In genomic region chr5:38876622-38877021, GRCm38 (mm10) we compare ENCODE assay signal across 32 mouse cellular contexts. TPM values are rescaled to one million over a fixed set of nuclear protein-coding genes. Genes with fewer than 3 reads are reported as not detected.
A peak's percentile ranks its signal among the peaks of the same experiment; 100 is the strongest.
DNase-seq lines count a peak whose midpoint lies in the region; ATAC-seq lines count a peak whose summit lies in the region.
"Had no signal": no experiment of that assay in that cellular context is flagged by ENCODE, and none has a peak within 500 bp of the region (broad histone marks: within the 10 kb centered on the region; RNA-seq: fewer than 3 reads in every experiment).

Gene Clnk, minus strand, starts transcription at chr5:38876812.

- ATAC-seq in granulocyte monocyte progenitor cell, adult 5-6 weeks (replicated peaks; ENCODE audit: poor library complexity, severe bottlenecking), result peak; percentile 79
- ATAC-seq in monocyte, adult 5-6 weeks (replicated peaks; ENCODE audit: insufficient number of reproducible peaks, low FRiP score, low TSS enrichment, poor library complexity, severe bottlenecking), result peak; percentile 66; the same call in 1 of the 2 replicates
- ATAC-seq in megakaryocyte-erythroid progenitor cell, adult 5-6 weeks (replicated peaks; ENCODE audit: low FRiP score, low TSS enrichment, poor library complexity, severe bottlenecking), result no peak
- ATAC-seq: CD4-positive, CD25-positive, alpha-beta regulatory T cell, adult 4 months; forebrain, postnatal 0 days; midbrain, embryonic 15.5 days had no signal

- DNase-seq in heart, embryonic 10.5 days (ENCODE audit: low spot score), result peak; percentile 56
- no peak for DNase-seq in heart, adult 18-20 months
- peak; percentile 11 for DNase-seq in 416B (ENCODE audit: low read depth)
- no peak for DNase-seq in kidney, adult 9 months
- DNase-seq: adrenal gland, postnatal 14 days; cerebellum, adult 11-12 months; cerebellum, adult 9-11 months; forebrain, postnatal 0 days; gastrocnemius, postnatal 14 days; heart, adult 2 months; heart, postnatal 14 days; kidney, adult 11 months; kidney, postnatal 25 days; layer of hippocampus, postnatal 36 days; liver; lung, adult 2 months; lung, postnatal 10 days; right cerebral cortex, postnatal 14 days had no signal

- 81% methylated on average over 11 of the region's 11 CpGs for WGBS in heart, embryonic 10.5 days

- H3K27ac ChIP-seq in heart, embryonic 10.5 days, result no peak within 1 kb of the TSS
- H3K27ac ChIP-seq: embryonic facial prominence, embryonic 13.5 days; heart, adult 2 months; hindbrain, embryonic 13.5 days; kidney, embryonic 15.5 days; liver, embryonic 14.5 days; macrophage; midbrain, embryonic 15.5 days; neural tube, embryonic 13.5 days; stomach, embryonic 15.5 days had no signal

- no peaks in the 10 kb centered on the region for H3K4me1 ChIP-seq in heart, embryonic 10.5 days
- H3K4me1 ChIP-seq: midbrain, embryonic 15.5 days had no signal

- H3K27me3 ChIP-seq in heart, embryonic 10.5 days (ENCODE audit: insufficient read depth, poor library complexity, severe bottlenecking), result no peaks in the 10 kb centered on the region
- H3K27me3 ChIP-seq: embryonic facial prominence, embryonic 13.5 days; hindbrain, embryonic 13.5 days; kidney, embryonic 15.5 days; midbrain, embryonic 15.5 days; neural tube, embryonic 13.5 days; stomach, embryonic 15.5 days had no signal

- H3K9me3 ChIP-seq in heart, embryonic 10.5 days, result no peaks in the 10 kb centered on the region
- H3K9me3 ChIP-seq: embryonic facial prominence, embryonic 13.5 days; hindbrain, embryonic 13.5 days; kidney, embryonic 15.5 days; midbrain, embryonic 15.5 days; neural tube, embryonic 13.5 days; stomach, embryonic 15.5 days had no signal

- H3K36me3 ChIP-seq in heart, embryonic 10.5 days, result no peaks in the 10 kb centered on the region
- H3K36me3 ChIP-seq: embryonic facial prominence, embryonic 13.5 days; hindbrain, embryonic 13.5 days; kidney, embryonic 15.5 days; midbrain, embryonic 15.5 days; neural tube, embryonic 13.5 days; stomach, embryonic 15.5 days had no signal

- no peak within 1 kb of the TSS for H3K4me3 ChIP-seq in heart, embryonic 10.5 days
- H3K4me3 ChIP-seq: embryonic facial prominence, embryonic 13.5 days; heart, adult 2 months; hindbrain, embryonic 13.5 days; kidney, embryonic 15.5 days; midbrain, embryonic 15.5 days; myocyte; neural tube, embryonic 13.5 days; stomach, embryonic 15.5 days had no signal

RNA-seq across cellular contexts. Expression of gene Clnk, which starts in this region (rescaled TPM):
- not detected in 2 replicates for polyA plus RNA-seq in heart, embryonic 10.5 days (2016; fragmentation: Nextera tagmentation; extraction: Ambion mirVana)
- total RNA-seq in heart, adult 18-20 months (2021), result not detected
- total RNA-seq in granulocyte monocyte progenitor cell, adult 5-6 weeks (2014; fragmentation: Nextera tagmentation), result 0.80 and 0.98 TPM in 2 replicates
- 0.22 and 0.41 TPM in 2 replicates for total RNA-seq in granulocyte monocyte progenitor cell, adult 5-6 weeks (2017)
- total RNA-seq in monocyte, adult 5-6 weeks (2017), result 2.1 to 36.0 TPM (median 9.5 TPM) in 3 replicates
- 1.3 TPM in 1 of 2 replicates, not detected in the other for total RNA-seq in megakaryocyte-erythroid progenitor cell, adult 5-6 weeks (2014; fragmentation: Nextera tagmentation)
- total RNA-seq in megakaryocyte-erythroid progenitor cell, adult 5-6 weeks (2017), result 0.99 and 2.1 TPM in 2 replicates
- total RNA-seq: adrenal gland, postnatal 14 days; gastrocnemius, postnatal 14 days; heart, adult 2 months; heart, postnatal 14 days; layer of hippocampus, postnatal 36 days had no signal
- polyA plus RNA-seq: CD4-positive, CD25-positive, alpha-beta regulatory T cell, adult 4 months; embryonic facial prominence, embryonic 13.5 days; heart, embryonic 14.5 days; kidney, embryonic 15.5 days; macrophage; myocyte; neural tube, embryonic 13.5 days had no signal

Comparison
In these comparisons a context has a peak if more than half of its experiments do, and no peak if none do; other contexts are left out.
1. Peak in DNase-seq in heart, embryonic 10.5 days; RNA of the gene not detected or under 1 TPM.
2. Peak in ATAC-seq in granulocyte monocyte progenitor cell, adult 5-6 weeks; RNA of the gene not detected or under 1 TPM.